Mouse (Mus musculus) B cell, adult (primary cell): ENCODE measurements around the gene Rnf39. TPM values are rescaled to one million over a fixed set of nuclear protein-coding genes. Genes with fewer than 3 reads are reported as not detected.

ENCODE experiments used
- total RNA-seq: library from RNA; stranded (reverse); gene quantifications from 4 replicates; pipeline ENCODE4 v1.2.4, GENCODE M21; 2023; ENCODE audit not compliant: inconsistent age

Rnf39 gene
- 0.58 TPM in 1 of 4 replicates, not detected in the others for total RNA-seq

DNA sequence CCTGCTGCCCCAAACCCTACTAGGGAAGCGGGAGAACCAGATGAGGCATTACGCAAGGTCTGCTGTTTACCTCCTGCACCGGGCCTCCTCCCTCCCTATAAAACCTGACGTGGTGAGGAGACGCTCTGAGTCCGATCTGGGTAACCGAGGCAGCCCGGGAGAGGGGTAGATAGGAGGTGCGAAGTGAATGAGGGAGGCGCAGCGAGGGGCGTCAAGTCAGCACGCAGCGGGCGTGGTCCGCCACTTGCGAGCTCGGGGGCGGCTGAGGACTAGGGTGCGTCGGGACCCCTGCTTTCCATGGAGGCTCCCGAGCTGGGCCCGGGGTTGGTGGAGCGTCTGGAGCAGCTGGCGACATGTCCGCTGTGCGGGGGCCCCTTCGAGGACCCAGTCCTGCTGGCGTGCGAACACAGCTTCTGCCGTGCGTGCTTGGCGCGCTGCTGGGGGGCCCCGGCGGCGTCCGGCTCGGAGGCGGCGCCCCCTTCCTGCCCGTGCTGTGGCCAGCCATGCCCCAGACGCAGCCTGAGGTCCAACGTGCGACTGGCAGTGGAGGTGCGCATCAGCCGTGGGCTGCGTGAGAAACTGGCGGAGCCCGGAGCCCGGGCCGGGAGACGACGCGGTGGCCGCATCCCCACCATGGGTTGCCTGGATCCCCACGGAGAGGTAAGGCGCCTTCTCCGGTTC is at the start of gene Rnf39:
Gene Rnf39, plus strand, starts transcription at position 128 of the 681 bp plus-strand sequence.

DNA sequence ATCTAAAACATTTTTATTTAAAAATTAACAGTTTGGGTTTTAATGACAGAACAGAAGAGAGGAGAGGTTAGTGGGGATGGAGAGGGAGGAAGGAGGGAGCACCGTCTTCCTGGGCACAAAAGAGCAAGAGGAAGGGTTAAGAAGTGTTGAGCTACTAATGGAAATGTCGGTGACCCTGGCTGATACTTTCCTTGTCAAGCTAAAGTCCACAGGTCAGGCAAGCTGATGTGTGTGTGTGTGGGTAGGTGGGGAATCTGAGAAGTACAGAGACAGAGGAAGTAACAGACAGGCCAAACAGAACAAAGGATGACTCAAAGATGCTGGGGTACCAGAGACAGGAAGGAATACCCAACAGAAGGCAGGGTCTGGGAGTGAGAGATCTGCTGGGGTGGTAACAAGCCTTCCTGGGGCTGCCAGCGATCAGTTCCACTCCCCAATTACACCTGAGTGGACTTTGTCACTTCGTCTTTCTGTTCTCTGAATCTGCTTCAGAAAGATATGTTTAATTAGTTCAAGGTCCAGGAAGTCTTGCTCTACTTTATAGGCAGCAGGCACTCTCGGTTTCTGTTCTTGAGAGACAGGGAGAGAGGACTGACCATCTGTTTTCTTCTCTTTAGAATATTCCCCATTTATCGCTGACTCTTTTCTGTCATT is 45.0 kb upstream of the Rnf39 start, which contains the start of gene Trim31:
Gene Trim31, plus strand, starts transcription at position 567 of the 654 bp plus-strand sequence.

DNA sequence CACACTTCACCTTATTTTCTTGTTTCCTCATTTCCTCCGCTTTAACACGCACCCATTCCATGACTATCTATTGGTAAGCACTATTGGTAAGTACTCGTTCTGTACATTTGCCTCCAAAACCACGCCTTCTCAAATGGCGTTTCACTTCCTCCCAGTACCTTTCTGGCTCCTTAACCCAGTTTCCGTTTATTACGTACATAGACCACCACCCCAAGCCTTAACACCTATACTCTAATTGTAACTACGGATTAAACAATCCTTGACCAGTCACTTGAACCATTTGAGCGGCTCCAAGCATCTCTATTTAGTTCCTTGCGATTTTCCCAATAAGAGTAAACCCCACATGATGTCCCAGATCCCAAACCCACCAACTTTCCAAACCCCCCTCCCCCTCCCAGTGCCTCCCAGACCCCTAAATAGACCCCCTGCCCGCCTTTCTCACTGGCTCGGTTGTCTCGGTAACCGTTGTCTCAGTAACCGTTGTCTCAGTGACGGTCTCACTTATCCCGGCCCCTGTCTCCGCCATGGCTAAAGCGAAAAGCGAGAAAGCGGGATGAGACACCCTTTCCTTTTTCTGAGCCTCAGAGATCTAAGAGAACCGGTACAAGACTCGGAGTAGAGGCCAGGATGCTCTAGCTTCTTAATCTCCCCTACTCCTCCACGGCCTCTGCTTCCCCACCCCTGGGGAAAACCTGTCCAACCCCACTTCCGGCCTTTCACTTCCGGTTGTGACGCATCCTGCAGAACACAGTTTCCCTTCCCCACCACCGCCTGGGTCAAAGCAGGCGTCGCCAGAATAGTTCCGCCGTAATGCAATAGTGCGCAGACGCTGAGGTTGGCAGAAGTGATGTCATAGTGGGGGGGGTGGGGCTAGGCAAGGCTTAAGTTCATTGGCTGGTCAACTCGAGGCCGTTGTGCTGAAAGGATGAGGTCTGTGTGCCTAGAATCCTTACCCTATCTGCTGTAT is 8.5 kb downstream of the Rnf39 start, which contains the start of gene Ppp1r11:
Gene Ppp1r11, minus strand, starts transcription at position 761 of the 967 bp plus-strand sequence.

DNA sequence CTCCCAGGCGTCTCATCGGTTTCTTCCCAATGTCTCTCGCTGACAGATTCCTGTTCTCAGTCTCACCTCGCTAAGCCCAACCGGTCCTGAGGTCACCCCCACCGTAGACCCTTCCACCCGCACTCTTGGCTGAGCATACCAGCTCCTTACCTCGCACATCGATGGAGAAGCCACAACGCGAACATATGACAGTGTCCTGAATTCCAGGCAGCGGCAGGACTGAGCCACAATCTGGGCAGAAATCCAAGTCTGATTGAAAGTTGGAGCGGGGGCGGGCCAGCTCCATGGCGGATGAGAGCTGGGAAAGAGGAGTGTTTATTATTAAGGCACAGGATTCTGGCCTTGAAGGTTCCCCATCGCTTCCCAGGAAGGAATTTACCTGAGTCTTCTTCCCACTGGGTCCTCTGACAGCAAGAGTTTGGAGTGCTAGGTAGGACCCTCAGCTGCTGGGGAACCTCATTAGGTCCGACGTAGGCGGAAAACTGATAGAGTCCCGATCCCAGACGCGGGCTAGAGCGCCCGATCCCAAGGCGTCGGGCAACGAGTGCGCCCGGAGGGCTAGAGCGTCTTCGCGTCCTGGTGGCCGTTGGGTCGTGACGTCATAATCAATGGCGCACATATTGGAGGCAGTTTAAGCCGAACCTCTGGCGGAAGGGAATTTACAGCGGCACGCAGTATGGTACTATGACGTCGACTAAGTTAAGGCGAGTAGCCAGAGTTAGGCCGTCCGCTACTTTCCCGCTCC is 15.5 kb downstream of the Rnf39 start, which contains the start of the genes Znrd1 and Znrd1as:
Gene Znrd1, minus strand, starts transcription at position 561 of the 745 bp plus-strand sequence.
Gene Znrd1as, plus strand, starts transcription at position 594 of the 745 bp plus-strand sequence.

DNA sequence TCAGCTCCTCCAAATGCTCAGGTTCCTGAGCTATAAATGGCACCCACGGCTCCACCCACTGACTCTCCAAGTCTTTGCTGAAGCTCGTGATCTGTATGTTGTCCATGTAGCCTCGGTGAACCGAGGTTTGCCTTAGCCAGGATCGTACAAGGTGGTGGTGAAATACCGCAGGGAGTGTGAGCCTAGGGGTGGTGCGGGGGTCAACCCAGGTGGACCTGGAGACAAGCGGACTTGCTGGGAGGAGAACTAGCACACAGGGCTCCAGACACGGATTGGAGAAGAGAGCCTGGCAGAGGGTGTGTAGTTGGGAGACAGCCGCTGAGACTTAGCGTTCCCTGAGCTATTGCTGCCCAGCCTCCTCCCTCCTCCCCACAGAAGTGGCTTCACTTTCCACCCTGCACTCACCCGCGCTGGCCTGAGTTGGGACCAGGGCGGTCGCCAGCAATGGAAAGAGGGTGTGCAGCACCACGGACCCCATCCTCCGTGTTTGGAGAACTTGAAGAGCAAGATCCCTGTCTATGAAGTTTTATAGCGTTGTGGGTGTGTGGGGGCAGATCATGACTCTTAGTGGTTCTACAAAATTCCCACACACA is 38.6 kb downstream of the Rnf39 start, which contains the start of gene 2410137M14Rik:
Gene 2410137M14Rik, minus strand, starts transcription at position 17 of the 593 bp plus-strand sequence.

DNA sequence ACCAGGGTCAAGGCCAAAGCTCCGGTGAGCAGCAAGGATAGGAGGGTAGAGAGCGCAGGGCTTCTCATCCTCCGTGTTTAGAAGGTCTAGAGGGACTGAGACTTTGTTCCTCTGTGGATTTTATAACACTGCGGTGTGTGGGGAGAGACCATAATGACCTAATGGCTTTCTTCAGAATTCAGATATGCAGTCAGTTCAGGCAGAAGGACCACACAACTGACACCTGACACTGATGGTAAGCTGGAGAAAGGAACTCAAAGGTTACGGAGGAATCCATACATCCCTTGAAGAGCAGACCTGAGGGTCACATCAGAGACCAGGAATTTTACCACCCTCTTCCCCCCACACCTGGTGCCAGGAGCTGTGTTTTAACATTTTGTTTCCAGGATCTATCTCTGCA is 46.7 kb downstream of the Rnf39 start, which contains the start of gene H2-M5:
Gene H2-M5, minus strand, starts transcription at position 101 of the 400 bp plus-strand sequence.

Other genes starting within 250 kb of the Rnf39 start
- not detected in 4 replicates for gene H2-M10.5, start 170.0 kb upstream of the Rnf39 start, total RNA-seq
- not detected in 4 replicates for gene H2-M10.6, start 130.7 kb upstream of the Rnf39 start, total RNA-seq
- gene Trim26, start 105.8 kb upstream of the Rnf39 start, total RNA-seq = 191 to 213 TPM (median 199 TPM) in 4 replicates
- gene Trim15, start 75.7 kb upstream of the Rnf39 start, total RNA-seq = not detected in 4 replicates
- 0.21 TPM in 1 of 4 replicates, not detected in the others for gene Trim10, start 73.3 kb upstream of the Rnf39 start, total RNA-seq
- gene Trim40, start 52.8 kb upstream of the Rnf39 start, total RNA-seq = 0.24 to 0.93 TPM in 2 of 4 replicates, not detected in the others
- gene Trim31, start 44.8 kb upstream of the Rnf39 start, total RNA-seq = not detected in 4 replicates
- 90.0 to 119 TPM (median 113 TPM) in 4 replicates for gene Ppp1r11, start 8.8 kb downstream of the Rnf39 start, total RNA-seq
- 79.5 to 91.0 TPM (median 81.3 TPM) in 4 replicates for gene Znrd1, start 15.6 kb downstream of the Rnf39 start, total RNA-seq
- 1.6 to 2.7 TPM (median 2.1 TPM) in 4 replicates for gene Znrd1as, start 15.7 kb downstream of the Rnf39 start, total RNA-seq
- not detected in 4 replicates for gene 2410137M14Rik, start 38.3 kb downstream of the Rnf39 start, total RNA-seq
- not detected in 4 replicates for gene H2-M5, start 46.6 kb downstream of the Rnf39 start, total RNA-seq
- not detected in 4 replicates for gene Zfp57, start 58.2 kb downstream of the Rnf39 start, total RNA-seq
- not detected in 4 replicates for gene Mog, start 80.5 kb downstream of the Rnf39 start, total RNA-seq
- 55.3 to 68.7 TPM (median 59.7 TPM) in 4 replicates for gene Gabbr1, start 103.0 kb downstream of the Rnf39 start, total RNA-seq
- 0.19 to 0.24 TPM in 2 of 4 replicates, not detected in the others for gene Olfr90, start 145.6 kb downstream of the Rnf39 start, total RNA-seq
- not detected in 4 replicates for gene Olfr91, start 155.4 kb downstream of the Rnf39 start, total RNA-seq
- gene Olfr92, start 177.2 kb downstream of the Rnf39 start, total RNA-seq = not detected in 4 replicates
- not detected in 4 replicates for gene Olfr93, start 218.6 kb downstream of the Rnf39 start, total RNA-seq